Mouse (Mus musculus): Measurements from ENCODE around the gene Dppa3. TPM values are rescaled to one million over a fixed set of nuclear protein-coding genes. Genes with fewer than 3 reads are reported as not detected.

The Dppa3 gene
- polyA plus RNA-seq, 1 experiment from 2014 or later = not detected

- WGBS = 92% methylated on average over 3 of the region's 3 CpGs
- Histone ChIP-seq H3K27ac (no peak overlapping the region), H3K4me3 (replicated peaks) (no peak overlapping the region), H3K4me1 (peaks cover 8% of the 10 kb centered on the region), H3K9me3 (no peaks in the 10 kb centered on the region), H3K4me2 (peak overlapping the region; percentile 59), H3K27me3 (no peaks in the 10 kb centered on the region), H3K36me3 (replicated peaks) (no peaks in the 10 kb centered on the region), H3K9ac (no peak overlapping the region)
- no peak for ATAC-seq (ENCODE audit: low FRiP score)
Observed at GRCm38 (mm10) chr6:122601615-122602014, 24.6 kb upstream of the Dppa3 start.

- H3K4me1 ChIP-seq = peaks cover 8% of the 10 kb centered on the region
- H3K36me3 ChIP-seq (replicated peaks) = no peaks in the 10 kb centered on the region
- peak within 1 kb of the TSS; percentile 59 for H3K9ac ChIP-seq
- no peaks in the 10 kb centered on the region for H3K27me3 ChIP-seq
- 10% methylated on average over 22 of the region's 22 CpGs for WGBS
- ATAC-seq (ENCODE audit: low FRiP score) = peak; percentile 68
- H3K4me3 ChIP-seq (replicated peaks) = peak within 1 kb of the TSS; percentile 39
- no peaks in the 10 kb centered on the region for H3K9me3 ChIP-seq
- peak within 1 kb of the TSS; percentile 59 for H3K4me2 ChIP-seq
- H3K27ac ChIP-seq = no peak within 1 kb of the TSS
Observed at GRCm38 (mm10) chr6:122602242-122602991, 23.8 kb upstream of the Dppa3 start, which contains the start of gene Apobec1. Apobec1 (minus strand) TSS chr6:122602444.

GRCm38 (mm10) chr6:122602992-122603322, 23.3 kb upstream of the Dppa3 start:
- no peak overlapping the region for H3K9ac ChIP-seq
- no peaks in the 10 kb centered on the region for H3K27me3 ChIP-seq
- H3K27ac ChIP-seq = no peak overlapping the region
- 65% methylated on average over 1 of the region's 1 CpGs for whole genome bisulfite sequencing
- H3K36me3 ChIP-seq (replicated peaks) = no peaks in the 10 kb centered on the region
- H3K4me1 ChIP-seq = peaks cover 8% of the 10 kb centered on the region
- no peak overlapping the region for H3K4me3 ChIP-seq (replicated peaks)
- no peaks in the 10 kb centered on the region for H3K9me3 ChIP-seq
- H3K4me2 ChIP-seq = peak overlapping the region; percentile 59
- ATAC-seq (ENCODE audit: low FRiP score) = no peak

- ATAC-seq (ENCODE audit: low FRiP score) = no peak
Observed at GRCm38 (mm10) chr6:122604260-122604659, 21.9 kb upstream of the Dppa3 start.

GRCm38 (mm10) chr6:122605483-122605882, 20.7 kb upstream of the Dppa3 start:
- ATAC-seq (ENCODE audit: low FRiP score) = no peak
- no peak overlapping the region for H3K9ac ChIP-seq
- no peaks in the 10 kb centered on the region for H3K27me3 ChIP-seq
- H3K4me1 ChIP-seq = peaks cover 8% of the 10 kb centered on the region
- no peaks in the 10 kb centered on the region for H3K36me3 ChIP-seq (replicated peaks)
- no peak overlapping the region for H3K4me3 ChIP-seq (replicated peaks)
- H3K27ac ChIP-seq = no peak overlapping the region
- WGBS = 89% methylated on average over 8 of the region's 8 CpGs
- H3K4me2 ChIP-seq = no peak overlapping the region
- no peaks in the 10 kb centered on the region for H3K9me3 ChIP-seq

More at GRCm38 (mm10) chr6:122604260-122604659, 21.9 kb upstream of the Dppa3 start:
- Histone ChIP-seq H3K4me1 (peaks cover 8% of the 10 kb centered on the region), H3K4me2 (no peak overlapping the region), H3K27me3 (no peaks in the 10 kb centered on the region), H3K9me3 (no peaks in the 10 kb centered on the region), H3K4me3 (replicated peaks) (no peak overlapping the region), H3K9ac (no peak overlapping the region), H3K36me3 (replicated peaks) (no peaks in the 10 kb centered on the region), H3K27ac (no peak overlapping the region)

GRCm38 (mm10) chr6:122606661-122607060, 19.5 kb upstream of the Dppa3 start:
- H3K9me3 ChIP-seq = no peaks in the 10 kb centered on the region
- H3K4me2 ChIP-seq = no peak overlapping the region
- H3K4me1 ChIP-seq = peaks cover 8% of the 10 kb centered on the region
- H3K4me3 ChIP-seq (replicated peaks) = no peak overlapping the region
- H3K9ac ChIP-seq = no peak overlapping the region
- no peak overlapping the region for H3K27ac ChIP-seq
- H3K27me3 ChIP-seq = no peaks in the 10 kb centered on the region
- H3K36me3 ChIP-seq (replicated peaks) = no peaks in the 10 kb centered on the region
- 96% methylated on average over 11 of the region's 11 CpGs for WGBS
- ATAC-seq (ENCODE audit: low FRiP score) = no peak

GRCm38 (mm10) chr6:122607700-122608099, 18.5 kb upstream of the Dppa3 start:
- ATAC-seq (ENCODE audit: low FRiP score) = no peak
- Histone ChIP-seq H3K27ac (no peak overlapping the region), H3K4me3 (replicated peaks) (no peak overlapping the region), H3K9ac (no peak overlapping the region), H3K4me2 (no peak overlapping the region), H3K9me3 (no peaks in the 10 kb centered on the region), H3K4me1 (peaks cover under 1% of the 10 kb centered on the region), H3K36me3 (replicated peaks) (no peaks in the 10 kb centered on the region), H3K27me3 (no peaks in the 10 kb centered on the region)
- 93% methylated on average over 12 of the region's 12 CpGs for WGBS

- no peaks in the 10 kb centered on the region for H3K36me3 ChIP-seq (replicated peaks)
- no peak overlapping the region for H3K4me2 ChIP-seq
- no peaks in the 10 kb centered on the region for H3K27me3 ChIP-seq
- no peak overlapping the region for H3K9ac ChIP-seq
- H3K9me3 ChIP-seq = no peaks in the 10 kb centered on the region
- 79% methylated on average over 10 of the region's 10 CpGs for WGBS
- no peaks in the 10 kb centered on the region for H3K4me1 ChIP-seq
- ATAC-seq (ENCODE audit: low FRiP score) = no peak
- no peak overlapping the region for H3K27ac ChIP-seq
- no peak overlapping the region for H3K4me3 ChIP-seq (replicated peaks)
Observed at GRCm38 (mm10) chr6:122608434-122609376, 17.5 kb upstream of the Dppa3 start.

GRCm38 (mm10) chr6:122609377-122609728, 16.9 kb upstream of the Dppa3 start:
- ATAC-seq (ENCODE audit: low FRiP score) = no peak
- no peaks in the 10 kb centered on the region for H3K9me3 ChIP-seq
- no peaks in the 10 kb centered on the region for H3K36me3 ChIP-seq (replicated peaks)
- H3K4me3 ChIP-seq (replicated peaks) = no peak overlapping the region
- H3K27me3 ChIP-seq = no peaks in the 10 kb centered on the region
- no peaks in the 10 kb centered on the region for H3K4me1 ChIP-seq
- H3K27ac ChIP-seq = no peak overlapping the region
- no peak overlapping the region for H3K9ac ChIP-seq
- WGBS = 83% methylated on average over 9 of the region's 9 CpGs
- no peak overlapping the region for H3K4me2 ChIP-seq

- no peaks in the 10 kb centered on the region for H3K9me3 ChIP-seq
- no peaks in the 10 kb centered on the region for H3K36me3 ChIP-seq (replicated peaks)
- H3K27ac ChIP-seq = no peak within 1 kb of the TSS
- no peak within 1 kb of the TSS for H3K4me3 ChIP-seq (replicated peaks)
- H3K9ac ChIP-seq = no peak within 1 kb of the TSS
- 65% methylated on average over 14 of the region's 14 CpGs for WGBS
- H3K27me3 ChIP-seq = no peaks in the 10 kb centered on the region
- no peak within 1 kb of the TSS for H3K4me2 ChIP-seq
- H3K4me1 ChIP-seq = no peaks in the 10 kb centered on the region
- no peak for ATAC-seq (ENCODE audit: low FRiP score)
Observed at GRCm38 (mm10) chr6:122609771-122610170, 16.4 kb upstream of the Dppa3 start, which contains the start of gene Gdf3. Gdf3 (minus strand) TSS chr6:122610087.

- H3K4me2 ChIP-seq = no peak overlapping the region
- no peak overlapping the region for H3K4me3 ChIP-seq (replicated peaks)
- no peak for ATAC-seq (ENCODE audit: low FRiP score)
- no peaks in the 10 kb centered on the region for H3K9me3 ChIP-seq
- no peak overlapping the region for H3K9ac ChIP-seq
- WGBS = 80% methylated on average over 4 of the region's 4 CpGs
- H3K36me3 ChIP-seq (replicated peaks) = no peaks in the 10 kb centered on the region
- H3K4me1 ChIP-seq = no peaks in the 10 kb centered on the region
- H3K27ac ChIP-seq = no peak overlapping the region
- no peaks in the 10 kb centered on the region for H3K27me3 ChIP-seq
Observed at GRCm38 (mm10) chr6:122612426-122612825, 13.8 kb upstream of the Dppa3 start.

GRCm38 (mm10) chr6:122614047-122614446, 12.2 kb upstream of the Dppa3 start:
- no peak overlapping the region for H3K9ac ChIP-seq
- no peak overlapping the region for H3K4me3 ChIP-seq (replicated peaks)
- no peaks in the 10 kb centered on the region for H3K4me1 ChIP-seq
- ATAC-seq (ENCODE audit: low FRiP score) = no peak
- WGBS = 65% methylated on average over 2 of the region's 2 CpGs
- no peak overlapping the region for H3K4me2 ChIP-seq
- no peak overlapping the region for H3K27ac ChIP-seq
- H3K36me3 ChIP-seq (replicated peaks) = no peaks in the 10 kb centered on the region
- H3K9me3 ChIP-seq = no peaks in the 10 kb centered on the region
- no peaks in the 10 kb centered on the region for H3K27me3 ChIP-seq
